Mouse (Mus musculus) heart, embryonic 11.5 days (tissue): ENCODE data around the gene Dkkl1. TPM values are rescaled to one million over a fixed set of nuclear protein-coding genes. Genes with fewer than 3 reads are reported as not detected.
A peak's percentile ranks its signal among the peaks of the same experiment; 100 is the strongest.

Source experiments
- ATAC-seq: fragments of 200-750 bp; cut with Nextera tagmentation; replicated peaks from 2 replicates; pipeline ENCODE4 v1.8.0; 2017; ENCODE audit warnings: moderate library complexity; ENCODE audit not compliant: insufficient number of reproducible peaks, low FRiP score, low TSS enrichment
- H3K27ac ChIP-seq: fragments of 300-500 bp; sonication (generic); 2 replicates; pipeline ENCODE4 v1.5.1; 2014; ENCODE audit warnings: mild to moderate bottlenecking, low read depth, low read length
- H3K27me3 ChIP-seq: fragments of 300-500 bp; sonication (generic); 2 replicates; pipeline ENCODE4 v1.6.1; 2014; ENCODE audit warnings: mild to moderate bottlenecking, low read length, mixed read lengths; ENCODE audit not compliant: control insufficient read depth, insufficient read depth
- H3K36me3 ChIP-seq: fragments of 300-500 bp; sonication (generic); 2 replicates; pipeline ENCODE4 v1.6.1; 2014; ENCODE audit warnings: mild to moderate bottlenecking, low read length, moderate library complexity, mixed read lengths; ENCODE audit not compliant: control insufficient read depth, insufficient read depth
- H3K4me1 ChIP-seq: fragments of 300-500 bp; sonication (generic); 2 replicates; pipeline ENCODE4 v1.6.1; 2014; ENCODE audit warnings: low read length; ENCODE audit not compliant: control insufficient read depth, insufficient read depth
- H3K4me2 ChIP-seq: fragments of 300-500 bp; sonication (generic); 2 replicates; pipeline ENCODE4 v1.6.1; 2014; ENCODE audit warnings: mild to moderate bottlenecking, moderate library complexity
- H3K4me3 ChIP-seq: fragments of 300-500 bp; sonication (generic); 2 replicates; pipeline ENCODE4 v1.5.1; 2014; ENCODE audit warnings: low read depth, low read length
- H3K9ac ChIP-seq: fragments of 300-500 bp; sonication (generic); 2 replicates; pipeline ENCODE4 v1.6.1; 2014; ENCODE audit warnings: mild to moderate bottlenecking, low read depth, low read length, moderate library complexity
- H3K9me3 ChIP-seq: fragments of 300-500 bp; sonication (generic); replicated peaks from 2 replicates; pipeline ENCODE4 v1.6.1; 2016; ENCODE audit warnings: low read length; ENCODE audit not compliant: control insufficient read depth
- WGBS: fragments of 180-500 bp; shearing (Covaris S2); extraction: QIAGEN DNeasy Blood & Tissue Kit; methylation state at CpG from one replicate; pipeline ENCODE4 v1.1.7; 2014; ENCODE audit not compliant: insufficient replicate concordance; 5-methylcytosine and 5-hydroxymethylcytosine counted together
- polyA plus RNA-seq: library from polyadenylated mRNA; unstranded; fragments of >200 nt; fragmentation: Nextera tagmentation; extraction: Ambion mirVana; gene quantifications from 2 replicates; pipeline ENCODE4 v1.2.1, GENCODE M21; 2014

Gene Dkkl1
- polyA plus RNA-seq, 1 experiment from 2014 or later: 1.9 TPM

DNA sequence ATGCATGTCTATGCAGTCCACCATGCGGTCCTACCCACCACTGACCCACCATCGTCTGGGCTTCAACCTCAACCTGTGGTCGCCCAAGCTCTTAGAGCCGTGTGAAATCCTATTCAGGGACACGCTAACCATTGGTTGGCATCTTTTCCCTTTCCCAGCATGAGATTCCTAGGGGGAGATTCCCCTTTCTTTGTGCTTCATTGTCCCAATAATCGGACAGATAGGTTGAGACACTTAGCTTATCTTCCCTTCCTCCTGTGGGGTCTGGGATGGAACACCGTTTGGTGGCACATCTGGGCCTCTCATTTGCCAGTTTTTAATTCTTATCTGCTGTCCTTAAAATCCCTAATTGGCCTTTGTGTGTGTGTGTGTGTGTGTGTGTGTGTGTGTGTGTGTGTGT, 28.2 kb upstream of the Dkkl1 start:
- H3K36me3 ChIP-seq: no peaks in the 10 kb centered on the region
- no peak overlapping the region for H3K4me2 ChIP-seq
- H3K4me3 ChIP-seq: no peak overlapping the region
- no peaks in the 10 kb centered on the region for H3K9me3 ChIP-seq
- ATAC-seq: no peak
- no peak overlapping the region for H3K9ac ChIP-seq
- H3K27me3 ChIP-seq: peaks cover 19% of the 10 kb centered on the region
- no peak overlapping the region for H3K27ac ChIP-seq
- WGBS: 73% methylated on average over 7 of the region's 7 CpGs
- H3K4me1 ChIP-seq: peaks cover 18% of the 10 kb centered on the region

DNA sequence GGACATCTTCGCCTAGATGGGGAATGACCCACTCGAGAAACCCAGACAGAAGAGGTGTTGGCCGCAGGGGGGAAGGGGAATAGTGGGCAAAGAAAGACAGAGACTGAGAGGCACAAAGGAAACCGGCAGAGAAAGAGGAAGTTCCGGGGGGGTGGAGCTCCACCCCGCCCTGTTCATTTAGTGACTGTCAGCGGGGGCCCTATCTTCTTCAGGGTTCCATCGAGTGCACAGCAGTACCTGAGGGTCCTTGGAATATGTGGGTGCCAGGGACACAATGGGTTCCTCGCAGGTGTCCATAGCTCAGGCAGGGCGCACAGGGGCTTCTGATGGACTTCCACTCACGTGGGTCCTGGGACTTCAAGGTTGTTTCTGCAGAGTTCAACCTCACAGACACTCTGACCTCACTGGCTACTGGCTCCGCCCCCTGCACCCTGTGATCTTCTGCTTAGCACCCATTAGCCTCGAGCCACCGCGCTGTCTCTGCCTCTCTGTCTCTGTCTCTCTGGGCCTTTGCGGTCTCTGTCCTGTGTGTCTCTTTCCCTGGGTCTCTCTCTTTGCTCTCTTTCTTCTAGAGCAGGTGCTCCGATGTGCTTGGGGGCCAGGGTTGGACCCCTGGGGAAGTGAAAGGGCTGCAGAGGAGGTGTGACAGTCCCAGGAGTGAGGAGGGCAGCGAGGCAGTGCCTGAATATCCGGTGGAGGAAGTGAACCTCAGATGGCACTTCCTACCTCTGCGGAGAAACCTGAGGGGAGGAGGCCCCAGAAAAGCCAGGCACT, 27.0 kb upstream of the Dkkl1 start, which contains the start of gene Cd37:
Gene Cd37, minus strand, starts transcription at position 393 of the 774 bp plus-strand sequence.
- H3K4me2 ChIP-seq: peak within 1 kb of the TSS; percentile 15
- H3K27me3 ChIP-seq: peaks cover 19% of the 10 kb centered on the region
- no peak within 1 kb of the TSS for H3K4me3 ChIP-seq
- no peaks in the 10 kb centered on the region for H3K9me3 ChIP-seq
- H3K9ac ChIP-seq: no peak within 1 kb of the TSS
- H3K4me1 ChIP-seq: peaks cover 28% of the 10 kb centered on the region
- H3K36me3 ChIP-seq: no peaks in the 10 kb centered on the region
- ATAC-seq: no peak
- no peak within 1 kb of the TSS for H3K27ac ChIP-seq
- 24% methylated on average over 20 of the region's 20 CpGs for WGBS

DNA sequence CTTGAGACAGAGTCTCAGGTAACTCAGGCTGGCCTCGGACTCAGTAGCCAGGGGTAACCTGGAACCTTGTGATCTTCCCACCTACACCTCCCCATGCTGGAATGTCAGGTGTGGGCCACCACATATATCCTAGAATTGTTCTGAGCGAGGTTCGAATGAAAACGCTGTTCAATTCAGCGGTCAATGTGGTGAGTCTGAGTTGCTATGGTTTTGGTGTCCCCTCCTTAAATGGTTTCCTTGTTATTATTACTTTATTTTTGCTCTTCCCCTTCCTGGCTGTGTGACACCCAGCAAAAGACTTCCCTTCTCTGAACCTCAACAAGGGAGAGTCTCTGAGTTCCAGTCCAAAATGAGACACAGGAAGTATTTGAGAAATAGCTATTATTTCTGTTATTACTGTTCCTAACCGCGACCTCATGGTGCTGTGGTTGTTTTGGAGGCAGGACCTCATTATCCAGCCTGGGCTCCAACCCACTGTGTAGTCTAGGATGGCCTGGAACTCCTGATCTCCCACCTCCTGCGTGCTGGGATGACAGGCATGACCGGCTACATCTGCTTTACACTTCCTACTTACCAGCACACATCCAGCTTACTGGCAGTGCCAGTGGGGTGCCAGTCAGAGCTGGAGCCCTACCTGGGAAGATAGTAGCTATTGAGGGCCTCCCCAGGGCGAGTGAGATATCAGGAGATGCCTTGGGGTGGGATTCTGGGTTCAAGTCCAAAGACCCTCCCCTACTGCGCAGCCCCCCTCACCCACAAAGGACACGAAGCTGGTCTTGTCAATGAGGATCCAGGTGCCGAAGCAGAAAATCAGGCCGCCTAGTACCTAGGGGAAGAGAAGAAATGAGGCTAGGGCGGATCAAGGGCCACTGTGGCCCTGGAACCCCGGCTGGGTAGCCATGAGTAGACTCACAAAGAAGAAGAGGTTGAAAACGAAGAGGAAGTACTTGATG, 26.1 kb upstream of the Dkkl1 start:
- H3K4me3 ChIP-seq: no peak overlapping the region
- H3K4me2 ChIP-seq: peak overlapping the region; percentile 15
- WGBS: 71% methylated on average over 17 of the region's 17 CpGs
- ATAC-seq: no peak
- H3K9me3 ChIP-seq: no peaks in the 10 kb centered on the region
- no peaks in the 10 kb centered on the region for H3K36me3 ChIP-seq
- H3K4me1 ChIP-seq: peaks cover 37% of the 10 kb centered on the region
- no peak overlapping the region for H3K27ac ChIP-seq
- H3K9ac ChIP-seq: no peak overlapping the region
- peaks cover 19% of the 10 kb centered on the region for H3K27me3 ChIP-seq

DNA sequence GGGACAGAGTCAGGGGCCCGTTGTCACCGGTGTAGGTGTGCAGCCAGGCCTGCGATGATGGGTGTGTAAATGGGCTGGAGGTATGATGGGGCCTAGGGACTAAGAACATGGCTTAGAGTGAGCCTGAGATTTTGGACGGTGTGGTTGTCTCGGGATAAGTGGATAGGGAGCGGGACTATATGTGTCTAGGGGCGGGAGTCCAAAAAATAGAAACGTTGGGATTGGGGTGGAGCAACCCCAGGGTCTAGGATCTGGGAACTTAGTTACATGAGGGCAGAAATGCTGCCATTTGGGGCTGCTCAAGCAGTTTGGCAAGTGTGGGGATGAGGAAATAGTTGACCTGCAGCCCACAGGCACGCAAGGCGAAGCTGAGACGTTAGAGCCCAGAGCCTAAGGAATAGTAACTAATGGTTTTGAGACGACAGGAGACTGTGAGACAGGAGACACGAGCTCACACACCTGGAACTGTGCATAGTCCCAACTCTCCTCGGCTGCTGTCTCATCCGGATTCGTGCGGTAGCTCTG, 23.8 kb upstream of the Dkkl1 start:
- Histone ChIP-seq H3K9me3 (no peaks in the 10 kb centered on the region), H3K27me3 (peaks cover 19% of the 10 kb centered on the region), H3K36me3 (peaks cover 19% of the 10 kb centered on the region), H3K4me3 (peak overlapping the region; percentile 32), H3K4me2 (peak overlapping the region; percentile 61), H3K27ac (peak overlapping the region; percentile 60), H3K4me1 (peaks cover 43% of the 10 kb centered on the region), H3K9ac (peak overlapping the region; percentile 52)
- WGBS: 26% methylated on average over 17 of the region's 17 CpGs
- ATAC-seq: no peak

DNA sequence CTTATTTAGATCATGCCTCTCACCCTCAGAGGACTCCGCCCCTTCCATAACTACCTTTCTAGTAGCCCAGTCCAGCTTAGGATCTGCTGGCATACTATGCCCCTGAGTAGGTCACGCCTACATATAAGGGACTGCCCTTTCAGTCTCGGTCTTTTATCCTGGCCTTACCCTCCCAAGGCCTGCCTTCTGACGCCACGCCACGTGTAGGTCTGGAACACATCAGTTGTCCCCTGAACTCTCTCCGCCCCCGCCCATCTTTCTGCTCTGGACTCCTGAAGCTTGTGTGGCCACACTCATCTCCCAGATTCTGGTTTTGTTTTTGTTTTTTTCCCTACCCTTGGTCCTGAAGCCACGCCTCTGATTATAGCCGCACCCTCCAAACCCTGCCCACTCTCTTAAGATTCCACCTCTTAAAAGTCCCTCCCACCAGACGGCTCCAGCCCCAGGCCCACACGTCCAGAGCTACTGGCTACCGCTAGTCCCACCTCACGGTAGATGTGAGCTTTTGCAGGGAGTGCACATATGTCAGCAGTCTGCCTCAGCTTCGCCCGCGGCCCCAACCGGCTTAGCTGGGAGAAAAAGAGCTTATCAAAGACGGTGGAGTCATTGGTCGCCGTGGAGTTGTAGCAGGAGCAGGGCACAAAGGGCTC, 23.1 kb upstream of the Dkkl1 start:
- peak overlapping the region; percentile 60 for H3K27ac ChIP-seq
- H3K9me3 ChIP-seq: no peaks in the 10 kb centered on the region
- H3K4me3 ChIP-seq: peak overlapping the region; percentile 32
- peaks cover 40% of the 10 kb centered on the region for H3K4me1 ChIP-seq
- peak; percentile 62 for ATAC-seq
- H3K27me3 ChIP-seq: peaks cover 19% of the 10 kb centered on the region
- H3K9ac ChIP-seq: peak overlapping the region; percentile 52; the same call in 1 of the 2 replicates
- WGBS: 3% methylated on average over 21 of the region's 21 CpGs
- peaks cover 19% of the 10 kb centered on the region for H3K36me3 ChIP-seq
- peak overlapping the region; percentile 61 for H3K4me2 ChIP-seq

DNA sequence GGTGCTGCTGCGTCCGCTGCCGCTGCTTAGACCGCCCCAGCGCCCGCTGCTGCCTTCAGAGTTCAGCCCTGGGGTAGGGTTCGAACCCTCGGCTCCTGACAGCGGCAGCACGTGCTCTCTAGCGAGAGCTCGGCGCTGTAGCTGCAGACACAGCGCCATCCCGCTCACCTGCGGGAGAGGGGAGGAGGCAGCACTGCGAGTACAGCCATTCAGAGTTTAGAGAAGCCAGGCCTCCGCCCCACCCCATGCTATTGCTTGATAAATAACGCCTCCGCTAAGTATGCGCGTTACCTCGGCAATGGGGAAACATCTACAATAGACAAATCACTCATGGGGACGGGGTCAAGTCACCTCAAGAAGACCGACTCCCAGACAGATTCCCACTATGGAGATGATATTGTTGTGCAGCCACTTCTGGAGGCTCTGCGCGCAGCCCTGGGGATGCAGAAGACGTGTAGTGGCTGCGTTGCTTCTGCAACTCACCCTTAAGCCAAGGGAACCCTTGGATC, 22.4 kb upstream of the Dkkl1 start:
- peaks cover 24% of the 10 kb centered on the region for H3K36me3 ChIP-seq
- H3K9me3 ChIP-seq: no peaks in the 10 kb centered on the region
- WGBS: 7% methylated on average over 29 of the region's 29 CpGs
- peak overlapping the region; percentile 61 for H3K4me2 ChIP-seq
- peak overlapping the region; percentile 32 for H3K4me3 ChIP-seq
- ATAC-seq: no peak
- H3K4me1 ChIP-seq: peaks cover 40% of the 10 kb centered on the region
- H3K9ac ChIP-seq: peak overlapping the region; percentile 36; the same call in 1 of the 2 replicates
- peak overlapping the region; percentile 60 for H3K27ac ChIP-seq
- H3K27me3 ChIP-seq: peaks cover 18% of the 10 kb centered on the region

DNA sequence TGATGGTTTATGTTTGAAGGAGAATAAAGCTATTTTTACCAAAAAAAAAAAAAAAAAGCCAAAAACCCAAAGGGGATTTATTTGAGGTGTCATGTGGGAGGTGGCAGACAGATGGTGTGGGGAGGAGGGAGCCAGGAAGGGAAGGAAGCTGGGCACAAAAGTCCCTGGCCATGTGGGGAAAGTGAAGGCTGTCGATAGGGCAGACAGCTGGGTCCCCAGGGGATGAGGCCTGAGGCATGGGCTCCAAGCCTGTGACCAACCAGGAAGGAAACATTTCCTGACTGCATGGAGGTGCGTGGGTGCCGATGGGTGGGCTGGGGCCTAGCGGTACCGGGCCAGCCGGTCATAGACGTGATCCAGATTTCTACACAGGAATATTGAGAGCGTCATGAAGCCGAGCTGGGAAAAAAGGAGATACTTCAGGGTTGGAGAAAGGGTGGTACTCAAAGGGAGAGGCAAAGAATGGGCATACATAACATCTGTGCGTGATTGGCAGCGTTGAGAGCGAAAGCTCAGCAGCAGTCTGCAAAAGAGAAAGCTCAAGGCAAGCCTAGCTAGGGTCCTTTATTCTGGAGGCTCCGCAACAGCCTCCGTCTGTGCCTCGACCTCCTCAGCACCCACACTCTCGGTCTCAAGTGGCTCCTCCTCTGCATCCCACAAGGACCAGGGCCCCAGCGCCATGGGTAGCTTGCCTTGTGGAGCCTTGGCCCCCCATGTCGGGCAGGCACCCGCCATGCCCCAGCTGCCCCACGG, 21.8 kb upstream of the Dkkl1 start:
- Histone ChIP-seq H3K9ac (no peak overlapping the region), H3K27ac (peak overlapping the region; percentile 30; the same call in 1 of the 2 replicates)
- WGBS: 30% methylated on average over 20 of the region's 20 CpGs

More for the DNA sequence above, 21.8 kb upstream of the Dkkl1 start:
- ATAC-seq: no peak
- peaks cover 30% of the 10 kb centered on the region for H3K36me3 ChIP-seq
- peaks cover 12% of the 10 kb centered on the region; the same call in 1 of the 2 replicates for H3K27me3 ChIP-seq
- peak overlapping the region; percentile 61 for H3K4me2 ChIP-seq
- H3K4me1 ChIP-seq: peaks cover 35% of the 10 kb centered on the region
- no peaks in the 10 kb centered on the region for H3K9me3 ChIP-seq
- no peak overlapping the region; the same call in 1 of the 2 replicates for H3K4me3 ChIP-seq
